Mouse (Mus musculus) small intestine, adult 2 months (tissue): ENCODE results near the gene Sema4c. TPM values are rescaled to one million over a fixed set of nuclear protein-coding genes. Genes with fewer than 3 reads are reported as not detected.

Experiments used
- H3K27ac ChIP-seq: fragments of 200-500 bp; 2 replicates; pipeline ENCODE4 v1.5.1; 2012; ENCODE audit warnings: low read depth, low read length, control low read depth, inconsistent platforms; ENCODE audit not compliant: insufficient read depth
- H3K27me3 ChIP-seq: fragments of 200-500 bp; 2 replicates; pipeline ENCODE4 v1.6.1; 2012; ENCODE audit warnings: mild to moderate bottlenecking, moderate library complexity, low read length, inconsistent platforms; ENCODE audit not compliant: control insufficient read depth, insufficient read depth
- H3K36me3 ChIP-seq: fragments of 200-500 bp; 2 replicates; pipeline ENCODE4 v1.6.1; 2012; ENCODE audit warnings: mild to moderate bottlenecking, low read length, control low read depth, inconsistent platforms; ENCODE audit not compliant: control insufficient read depth, insufficient read depth
- H3K4me1 ChIP-seq: fragments of 200-500 bp; 2 replicates; pipeline ENCODE4 v1.6.1; 2012; ENCODE audit warnings: low read length, inconsistent platforms, mixed read lengths; ENCODE audit not compliant: control insufficient read depth, insufficient read depth, insufficient read length
- H3K4me3 ChIP-seq: fragments of 200-500 bp; 2 replicates; pipeline ENCODE4 v1.5.1; 2012; ENCODE audit warnings: low read depth, mild to moderate bottlenecking, control low read depth, inconsistent platforms, low read length, moderate library complexity
- CTCF ChIP-seq: fragments of 200-500 bp; IDR thresholded peaks from 2 replicates; pipeline ENCODE4 v1.5.1; 2012; ENCODE audit warnings: low read depth, mild to moderate bottlenecking, control low read depth, inconsistent platforms, low read length, moderate library complexity, mixed read lengths; ENCODE audit not compliant: insufficient replicate concordance, insufficient read length; ENCODE audit errors: extremely low read depth
- POLR2A ChIP-seq: fragments of 200-500 bp; IDR thresholded peaks from 2 replicates; pipeline ENCODE4 v1.6.1; 2012; ENCODE audit warnings: low read depth, mild to moderate bottlenecking, control low read depth, inconsistent platforms, low read length, moderate library complexity
- WGBS: fragments of 180-500 bp; shearing (Covaris S2); methylation state at CpG from one replicate; pipeline ENCODE4 v1.1.7; 2018; 5-methylcytosine and 5-hydroxymethylcytosine counted together
- polyA plus RNA-seq: library from polyadenylated mRNA; depleted of rRNA; stranded (reverse); fragments of >200 nt; gene quantifications from 2 replicates; pipeline ENCODE4 v1.2.3, GENCODE M21; 2012

Gene Sema4c
- polyA plus RNA-seq, 1 experiment: 6.0 TPM

- WGBS: under 1% methylated on average over 43 of the region's 43 CpGs
These were observed 11.2 kb downstream of the Sema4c start, which contains the start of gene Ankrd39 for GRCm38 (mm10) chr1:36546888-36547471. Ankrd39 (minus strand) TSS chr1:36547445.

DNA sequence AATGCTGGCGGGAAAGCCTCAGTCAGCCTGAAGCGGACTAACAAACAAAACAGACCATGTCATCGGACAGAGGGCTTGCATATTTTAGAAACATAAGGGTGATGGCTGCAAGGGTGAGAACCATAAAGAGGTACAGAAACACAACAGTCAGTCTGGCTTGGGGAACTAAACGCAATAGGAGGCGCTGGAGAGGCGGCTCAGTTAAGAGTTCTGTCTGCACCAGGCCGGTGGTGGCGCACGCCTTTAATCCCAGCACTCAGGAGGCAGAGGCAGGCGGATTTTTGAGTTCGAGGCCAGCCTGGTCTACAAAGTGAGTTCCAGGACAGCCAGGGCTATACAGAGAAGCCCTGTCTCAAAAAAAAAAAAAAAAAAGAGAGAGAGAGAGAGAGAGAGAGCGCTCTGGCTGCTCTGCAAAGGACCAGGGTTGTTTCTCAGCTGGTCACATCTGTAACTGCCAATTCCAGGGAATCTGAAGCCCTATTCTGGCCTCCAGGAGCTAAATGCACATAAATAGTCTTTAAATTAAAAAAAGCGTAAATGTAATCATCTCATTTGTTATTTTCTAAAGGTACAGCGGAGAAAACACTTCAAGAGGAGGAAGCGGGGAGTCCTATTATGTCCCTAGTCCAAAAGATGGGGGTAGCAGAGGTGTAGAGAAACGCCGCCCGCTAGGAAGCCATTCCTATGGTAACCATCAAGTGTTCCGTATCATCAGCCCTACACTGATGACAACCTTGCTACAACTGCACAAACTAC, 12.1 kb downstream of the Sema4c start:
- Histone ChIP-seq H3K4me1 (peaks cover 3% of the 10 kb centered on the region; the same call in 1 of the 2 replicates), H3K36me3 (peaks cover 14% of the 10 kb centered on the region), H3K4me3 (no peak overlapping the region), H3K27me3 (no peaks in the 10 kb centered on the region), H3K27ac (no peak overlapping the region)
- WGBS: 69% methylated on average over 19 of the region's 19 CpGs
- TF ChIP-seq CTCF (no peak), POLR2A (no peak)

More at GRCm38 (mm10) chr1:36546888-36547471, 11.2 kb downstream of the Sema4c start, which contains the start of gene Ankrd39:
- peak within 1 kb of the TSS; percentile 27 for H3K27ac ChIP-seq
- peak within 1 kb of the TSS; percentile 76 for H3K4me3 ChIP-seq
- TF ChIP-seq CTCF: peak; percentile 96
- peak; percentile 61; the same call in 1 of the 2 replicates for TF ChIP-seq POLR2A
- peaks cover 3% of the 10 kb centered on the region; the same call in 1 of the 2 replicates for H3K4me1 ChIP-seq
- no peaks in the 10 kb centered on the region for H3K27me3 ChIP-seq
- H3K36me3 ChIP-seq: peaks cover 7% of the 10 kb centered on the region; the same call in 1 of the 2 replicates

- no peaks in the 10 kb centered on the region for H3K27me3 ChIP-seq
- H3K4me3 ChIP-seq: no peak overlapping the region
- no peak for TF ChIP-seq POLR2A
- TF ChIP-seq CTCF: no peak
- H3K27ac ChIP-seq: no peak overlapping the region
- 65% methylated on average over 2 of the region's 2 CpGs for WGBS
- peaks cover 3% of the 10 kb centered on the region; the same call in 1 of the 2 replicates for H3K4me1 ChIP-seq
- peaks cover 19% of the 10 kb centered on the region for H3K36me3 ChIP-seq
These were observed 12.8 kb downstream of the Sema4c start for GRCm38 (mm10) chr1:36545382-36545781.

- TF ChIP-seq CTCF (no peak), POLR2A (no peak)
- WGBS: 88% methylated on average over 9 of the region's 9 CpGs
- Histone ChIP-seq H3K4me1 (peaks cover 3% of the 10 kb centered on the region; the same call in 1 of the 2 replicates), H3K4me3 (no peak overlapping the region), H3K27me3 (no peaks in the 10 kb centered on the region), H3K36me3 (peaks cover 16% of the 10 kb centered on the region), H3K27ac (no peak overlapping the region)
These were observed 15.2 kb downstream of the Sema4c start for GRCm38 (mm10) chr1:36542925-36543324.

- Histone ChIP-seq H3K4me3 (no peak overlapping the region), H3K36me3 (peaks cover 16% of the 10 kb centered on the region), H3K4me1 (no peaks in the 10 kb centered on the region), H3K27ac (no peak overlapping the region), H3K27me3 (no peaks in the 10 kb centered on the region)
- TF ChIP-seq CTCF (no peak), POLR2A (no peak)
- 96% methylated on average over 16 of the region's 16 CpGs for WGBS
These were observed 16.3 kb downstream of the Sema4c start for GRCm38 (mm10) chr1:36541844-36542243.

- Histone ChIP-seq H3K4me3 (no peak overlapping the region), H3K4me1 (no peaks in the 10 kb centered on the region), H3K27me3 (no peaks in the 10 kb centered on the region), H3K27ac (no peak overlapping the region), H3K36me3 (peaks cover 16% of the 10 kb centered on the region)
- 87% methylated on average over 12 of the region's 12 CpGs for WGBS
- TF ChIP-seq POLR2A: no peak
- no peak for TF ChIP-seq CTCF
These were observed 17.3 kb downstream of the Sema4c start for GRCm38 (mm10) chr1:36540807-36541206.

- 93% methylated on average over 11 of the region's 11 CpGs for WGBS
- H3K4me1 ChIP-seq: no peaks in the 10 kb centered on the region
- H3K27ac ChIP-seq: no peak overlapping the region
- no peaks in the 10 kb centered on the region for H3K27me3 ChIP-seq
- H3K4me3 ChIP-seq: no peak overlapping the region
- no peak for TF ChIP-seq POLR2A
- peaks cover 16% of the 10 kb centered on the region for H3K36me3 ChIP-seq
These were observed 18.0 kb downstream of the Sema4c start for GRCm38 (mm10) chr1:36540132-36540531.
